Mouse (Mus musculus) stomach, postnatal 0 days (tissue): Measurements from ENCODE around the gene Cenpf.

ENCODE experiments used
- CTCF ChIP-seq: IDR thresholded peaks from 2 replicates; pipeline ENCODE4 v1.5.1; 2016; ENCODE audit warnings: antibody characterized with exemption, low read depth, mild to moderate bottlenecking, moderate library complexity
- EP300 ChIP-seq: optimal IDR thresholded peaks from 2 replicates; pipeline ENCODE3; 2016; ENCODE audit warnings: antibody characterized with exemption

GRCm38 (mm10) chr1:189694391-189694790, 6.5 kb upstream of the Cenpf start:
- no peak for TF ChIP-seq CTCF
- no peak for TF ChIP-seq EP300
